Mouse (Mus musculus) urinary bladder, postnatal 10 days (tissue): ENCODE data around the gene Gm21650.
"Not testable (repeated sequence)": the region's sequence is repeated elsewhere in the genome, so short reads cannot be mapped to it uniquely, and the experiment has no call there.

ENCODE experiments used
- DNase-seq: peaks from one replicate; pipeline ENCODE4 v3.0.0; 2022; ENCODE audit warnings: low spot score

Gm21650 gene

GRCm38 (mm10) chrY:77692508-77692907 is at the start of gene Gm21650:
Gene Gm21650 (plus strand): TSS chrY:77692808.
- not testable (repeated sequence) for DNase-seq
